Mouse (Mus musculus): ENCODE measurements around the gene Hist1h2bc. TPM values are rescaled to one million over a fixed set of nuclear protein-coding genes. Genes with fewer than 3 reads are reported as not detected.

Hist1h2bc gene
- polyA plus RNA-seq, 1 experiment from 2014 or later = 35.6 TPM

DNA sequence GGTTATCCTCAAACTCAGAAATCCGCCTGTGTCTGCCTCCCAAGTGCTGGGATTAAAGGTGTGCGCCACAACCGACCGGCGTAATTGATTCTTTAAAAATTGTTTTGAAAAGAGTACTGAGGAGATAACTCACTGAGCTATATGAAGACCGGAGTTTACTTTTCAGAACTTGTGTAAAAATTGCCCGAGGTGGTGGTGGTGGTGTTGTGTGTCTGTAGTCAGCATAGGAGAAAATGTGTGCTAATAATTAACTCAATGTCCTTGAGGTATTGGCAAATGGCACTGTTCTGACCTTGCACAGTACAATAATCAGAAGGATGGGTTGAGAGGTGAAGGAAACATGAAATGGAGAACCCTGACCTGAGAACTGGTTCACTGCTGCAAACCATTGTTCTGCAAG lies 3.9 kb downstream of the Hist1h2bc start:
- no peaks in the 10 kb centered on the region for H3K27me3 ChIP-seq
- H3K9ac ChIP-seq = no peak overlapping the region
- H3K9me3 ChIP-seq = no peaks in the 10 kb centered on the region
- no peaks in the 10 kb centered on the region for H3K36me3 ChIP-seq
- H3K4me2 ChIP-seq (replicated peaks) = no peak overlapping the region
- H3K4me1 ChIP-seq = peaks cover 7% of the 10 kb centered on the region; the same call in 1 of the 2 replicates
- ATAC-seq (ENCODE audit: insufficient number of reproducible peaks, insufficient read depth, low FRiP score, low TSS enrichment) = no peak
- 90% methylated on average over 7 of the region's 7 CpGs for WGBS
- H3K27ac ChIP-seq = no peak overlapping the region
- no peak overlapping the region for H3K4me3 ChIP-seq

GRCm38 (mm10) chr13:23688956-23689355 lies 5.0 kb downstream of the Hist1h2bc start:
- no peak overlapping the region for H3K4me2 ChIP-seq (replicated peaks)
- ATAC-seq (ENCODE audit: insufficient number of reproducible peaks, insufficient read depth, low FRiP score, low TSS enrichment) = no peak
- no peaks in the 10 kb centered on the region for H3K9me3 ChIP-seq
- WGBS = 90% methylated on average over 2 of the region's 2 CpGs
- H3K36me3 ChIP-seq = no peaks in the 10 kb centered on the region
- H3K27me3 ChIP-seq = no peaks in the 10 kb centered on the region
- no peak overlapping the region for H3K9ac ChIP-seq
- H3K27ac ChIP-seq = no peak overlapping the region
- no peak overlapping the region for H3K4me3 ChIP-seq
- 0 out of 2 replicates have a peak, but pooled peaks cover 5% of the 10 kb centered on the region for H3K4me1 ChIP-seq

DNA sequence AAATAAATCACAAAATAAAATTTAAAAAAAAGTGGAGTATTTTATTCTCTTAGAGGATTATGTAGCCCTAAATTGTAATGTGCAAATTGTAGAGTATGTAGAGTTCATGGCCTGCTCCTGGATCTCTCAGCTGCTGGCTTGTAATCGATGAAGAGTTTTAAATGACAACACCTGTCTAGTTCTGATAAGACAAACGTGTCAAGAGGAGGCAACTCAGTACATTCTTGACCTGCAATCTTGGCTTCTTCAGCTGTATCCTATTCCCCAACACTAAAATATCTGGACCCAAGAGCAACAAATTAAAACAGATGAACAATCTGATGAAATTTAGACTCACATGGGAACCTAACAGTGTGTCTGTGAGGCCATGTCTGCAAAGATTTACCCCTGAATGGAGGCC lies 5.5 kb downstream of the Hist1h2bc start:
- ATAC-seq (ENCODE audit: insufficient number of reproducible peaks, insufficient read depth, low FRiP score, low TSS enrichment) = no peak
- Histone ChIP-seq H3K9ac (no peak overlapping the region), H3K36me3 (no peaks in the 10 kb centered on the region), H3K4me2 (replicated peaks) (no peak overlapping the region), H3K9me3 (no peaks in the 10 kb centered on the region), H3K4me3 (no peak overlapping the region), H3K4me1 (0 out of 2 replicates have a peak, but pooled peaks cover 5% of the 10 kb centered on the region), H3K27me3 (no peaks in the 10 kb centered on the region), H3K27ac (no peak overlapping the region)
- WGBS = 63% methylated on average over 2 of the region's 2 CpGs

DNA sequence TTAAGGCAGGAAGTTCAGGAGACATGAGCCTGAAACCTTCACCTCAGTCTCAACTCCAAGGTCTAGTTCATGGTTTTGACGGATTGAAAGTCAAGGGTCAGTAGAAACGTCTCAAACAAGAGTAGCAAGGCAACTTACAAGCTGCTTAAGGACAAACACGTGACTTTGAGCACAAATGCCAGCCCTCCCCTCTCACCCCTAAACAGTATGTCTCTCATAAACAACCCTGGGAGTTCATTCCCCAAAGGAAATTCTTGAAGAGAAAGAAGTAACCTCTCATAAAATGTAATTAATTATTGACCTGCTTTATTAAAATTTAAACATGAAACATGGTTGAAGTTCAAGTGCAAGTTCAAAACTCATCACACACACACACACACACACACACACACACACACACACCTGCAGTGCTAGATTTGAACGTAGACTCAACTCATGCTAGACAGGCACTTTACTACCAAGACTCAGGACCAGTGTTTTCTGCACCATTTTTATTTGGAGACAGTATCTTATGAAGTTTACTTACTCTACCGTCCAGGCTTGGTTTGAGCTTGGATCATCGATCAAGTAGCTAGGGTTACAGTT lies 9.9 kb downstream of the Hist1h2bc start:
- ATAC-seq (ENCODE audit: insufficient number of reproducible peaks, insufficient read depth, low FRiP score, low TSS enrichment) = no peak
- no peak overlapping the region for H3K4me3 ChIP-seq
- H3K36me3 ChIP-seq = no peaks in the 10 kb centered on the region
- H3K9ac ChIP-seq = no peak overlapping the region
- no peaks in the 10 kb centered on the region for H3K9me3 ChIP-seq
- WGBS = 78% methylated on average over 6 of the region's 6 CpGs
- peaks cover 3% of the 10 kb centered on the region; the same call in 1 of the 2 replicates for H3K4me1 ChIP-seq
- H3K27ac ChIP-seq = no peak overlapping the region
- no peaks in the 10 kb centered on the region for H3K27me3 ChIP-seq
- H3K4me2 ChIP-seq (replicated peaks) = no peak overlapping the region

DNA sequence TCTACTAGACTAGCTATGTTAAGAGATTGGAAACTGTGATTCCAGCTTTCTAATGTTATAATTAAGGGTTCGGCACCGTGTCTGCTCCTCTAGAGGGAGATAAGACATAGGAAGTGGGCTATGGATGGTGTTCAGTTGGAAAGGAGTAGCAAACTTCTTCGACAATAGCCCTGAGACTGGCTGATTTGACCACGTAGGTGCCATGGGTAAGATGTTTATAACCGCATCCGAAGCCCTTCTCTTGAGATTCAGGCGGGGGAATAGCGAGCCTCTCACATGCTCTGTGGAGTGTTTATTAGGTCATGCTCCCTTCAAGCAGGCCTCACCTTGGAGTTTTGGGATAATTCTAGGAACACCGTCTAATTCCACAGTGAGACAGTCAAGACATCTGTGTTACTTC lies 11.0 kb downstream of the Hist1h2bc start:
- 93% methylated on average over 9 of the region's 9 CpGs for WGBS
- H3K27ac ChIP-seq = no peak overlapping the region

DNA sequence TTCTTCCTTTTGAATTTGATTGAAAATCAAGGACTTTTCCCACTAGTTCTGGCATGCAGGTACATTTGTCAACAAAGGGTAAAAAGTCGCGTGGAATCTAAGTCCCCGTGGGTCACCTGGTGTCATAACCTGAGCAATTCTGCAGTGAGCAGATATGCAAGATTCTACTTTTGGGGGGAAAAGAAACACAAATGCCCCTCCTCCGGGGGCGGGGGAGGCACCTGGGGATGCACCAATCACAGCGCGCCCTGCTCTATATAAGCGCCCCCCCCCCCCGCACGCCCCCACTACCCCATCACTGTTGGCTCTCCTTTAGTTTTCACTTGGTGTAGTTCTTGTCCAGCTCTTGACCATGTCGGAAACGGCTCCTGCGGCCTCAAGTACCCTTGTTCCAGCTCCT lies 11.5 kb downstream of the Hist1h2bc start, which contains the start of gene Hist1h1t:
Hist1h1t (plus strand) TSS at position 301 of the 400 bp plus-strand sequence.
- H3K9me3 ChIP-seq = no peaks in the 10 kb centered on the region
- H3K27ac ChIP-seq = peak within 1 kb of the TSS; percentile 47
- no peak within 1 kb of the TSS for H3K9ac ChIP-seq
- H3K4me1 ChIP-seq = peaks cover 7% of the 10 kb centered on the region; the same call in 1 of the 2 replicates
- H3K4me2 ChIP-seq (replicated peaks) = no peak within 1 kb of the TSS
- H3K4me3 ChIP-seq = no peak within 1 kb of the TSS
- WGBS = 48% methylated on average over 12 of the region's 13 CpGs
- H3K27me3 ChIP-seq = no peaks in the 10 kb centered on the region
- no peak for ATAC-seq (ENCODE audit: insufficient number of reproducible peaks, insufficient read depth, low FRiP score, low TSS enrichment)
- H3K36me3 ChIP-seq = no peaks in the 10 kb centered on the region

More for the DNA sequence above, 11.0 kb downstream of the Hist1h2bc start:
- Histone ChIP-seq H3K27me3 (no peaks in the 10 kb centered on the region), H3K36me3 (no peaks in the 10 kb centered on the region), H3K4me1 (peaks cover 7% of the 10 kb centered on the region; the same call in 1 of the 2 replicates), H3K9me3 (no peaks in the 10 kb centered on the region), H3K9ac (no peak overlapping the region), H3K4me2 (replicated peaks) (no peak overlapping the region), H3K4me3 (no peak overlapping the region)
- ATAC-seq (ENCODE audit: insufficient number of reproducible peaks, insufficient read depth, low FRiP score, low TSS enrichment) = no peak

DNA sequence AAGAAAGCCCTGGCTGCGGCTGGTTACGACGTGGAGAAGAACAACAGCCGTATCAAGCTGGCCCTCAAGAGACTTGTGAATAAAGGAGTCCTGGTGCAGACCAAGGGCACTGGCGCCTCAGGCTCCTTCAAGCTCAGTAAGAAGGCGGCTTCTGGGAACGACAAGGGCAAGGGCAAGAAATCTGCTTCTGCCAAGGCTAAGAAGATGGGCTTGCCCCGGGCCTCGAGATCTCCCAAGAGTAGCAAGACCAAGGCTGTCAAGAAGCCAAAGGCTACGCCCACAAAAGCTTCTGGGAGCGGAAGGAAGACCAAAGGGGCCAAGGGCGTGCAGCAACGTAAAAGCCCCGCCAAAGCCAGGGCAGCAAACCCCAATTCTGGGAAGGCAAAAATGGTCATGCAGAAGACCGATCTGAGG lies 12.1 kb downstream of the Hist1h2bc start:
- Histone ChIP-seq H3K4me2 (replicated peaks) (no peak overlapping the region), H3K4me3 (no peak overlapping the region), H3K4me1 (peaks cover 7% of the 10 kb centered on the region; the same call in 1 of the 2 replicates), H3K9me3 (no peaks in the 10 kb centered on the region), H3K27ac (peak overlapping the region; percentile 47), H3K27me3 (no peaks in the 10 kb centered on the region), H3K9ac (no peak overlapping the region), H3K36me3 (no peaks in the 10 kb centered on the region)
- ATAC-seq (ENCODE audit: insufficient number of reproducible peaks, insufficient read depth, low FRiP score, low TSS enrichment) = no peak
- 64% methylated on average over 15 of the region's 15 CpGs for WGBS

- Histone ChIP-seq H3K4me2 (replicated peaks) (peak overlapping the region; percentile 67), H3K9me3 (no peaks in the 10 kb centered on the region), H3K4me1 (peaks cover 7% of the 10 kb centered on the region; the same call in 1 of the 2 replicates), H3K9ac (peak overlapping the region; percentile 64), H3K27ac (peak overlapping the region; percentile 92), H3K36me3 (no peaks in the 10 kb centered on the region), H3K4me3 (peak overlapping the region; percentile 45), H3K27me3 (no peaks in the 10 kb centered on the region)
- 2% methylated on average over 32 of the region's 32 CpGs for WGBS
- peak; percentile 3; the same call in 1 of the 2 replicates for ATAC-seq (ENCODE audit: insufficient number of reproducible peaks, insufficient read depth, low FRiP score, low TSS enrichment)
These were observed 13.7 kb downstream of the Hist1h2bc start for GRCm38 (mm10) chr13:23697491-23698299.

GRCm38 (mm10) chr13:23698300-23698693 lies 14.3 kb downstream of the Hist1h2bc start, which contains the start of gene Hist1h4c:
Gene Hist1h4c (minus strand): TSS chr13:23698454.
- Histone ChIP-seq H3K9me3 (no peaks in the 10 kb centered on the region), H3K4me3 (peak within 1 kb of the TSS; percentile 45), H3K27me3 (no peaks in the 10 kb centered on the region), H3K27ac (peak within 1 kb of the TSS; percentile 92), H3K36me3 (no peaks in the 10 kb centered on the region), H3K9ac (peak within 1 kb of the TSS; percentile 64), H3K4me1 (peaks cover 7% of the 10 kb centered on the region; the same call in 1 of the 2 replicates), H3K4me2 (replicated peaks) (peak within 1 kb of the TSS; percentile 67)
- WGBS = under 1% methylated on average over 22 of the region's 22 CpGs
- ATAC-seq (ENCODE audit: insufficient number of reproducible peaks, insufficient read depth, low FRiP score, low TSS enrichment) = peak; percentile 95

- H3K4me3 ChIP-seq = no peak overlapping the region
- H3K4me2 ChIP-seq (replicated peaks) = peak overlapping the region; percentile 32
- H3K9me3 ChIP-seq = no peaks in the 10 kb centered on the region
- no peaks in the 10 kb centered on the region for H3K36me3 ChIP-seq
- no peaks in the 10 kb centered on the region for H3K27me3 ChIP-seq
- H3K4me1 ChIP-seq = peaks cover 7% of the 10 kb centered on the region; the same call in 1 of the 2 replicates
- H3K9ac ChIP-seq = no peak overlapping the region
- no peak for ATAC-seq (ENCODE audit: insufficient number of reproducible peaks, insufficient read depth, low FRiP score, low TSS enrichment)
- H3K27ac ChIP-seq = peak overlapping the region; percentile 90
- WGBS = 51% methylated on average over 6 of the region's 6 CpGs
These were observed 15.0 kb downstream of the Hist1h2bc start for GRCm38 (mm10) chr13:23698996-23699395.

- Histone ChIP-seq H3K36me3 (no peaks in the 10 kb centered on the region), H3K4me2 (replicated peaks) (no peak overlapping the region), H3K9me3 (no peaks in the 10 kb centered on the region), H3K4me1 (peaks cover 7% of the 10 kb centered on the region; the same call in 1 of the 2 replicates), H3K27ac (no peak overlapping the region), H3K9ac (no peak overlapping the region), H3K27me3 (no peaks in the 10 kb centered on the region), H3K4me3 (no peak overlapping the region)
- ATAC-seq (ENCODE audit: insufficient number of reproducible peaks, insufficient read depth, low FRiP score, low TSS enrichment) = no peak
- 70% methylated on average over 3 of the region's 3 CpGs for WGBS
These were observed 15.8 kb downstream of the Hist1h2bc start for GRCm38 (mm10) chr13:23699767-23700166.
